Mouse (Mus musculus) cerebellum, adult 8-10 months (tissue): ENCODE data around the gene Nutf2.
"Not testable (repeated sequence)": the region's sequence is repeated elsewhere in the genome, so short reads cannot be mapped to it uniquely, and the experiment has no call there.

Experiments used
- DNase-seq: peaks from one replicate; pipeline ENCODE4 v3.0.0; 2022

Gene Nutf2

DNA sequence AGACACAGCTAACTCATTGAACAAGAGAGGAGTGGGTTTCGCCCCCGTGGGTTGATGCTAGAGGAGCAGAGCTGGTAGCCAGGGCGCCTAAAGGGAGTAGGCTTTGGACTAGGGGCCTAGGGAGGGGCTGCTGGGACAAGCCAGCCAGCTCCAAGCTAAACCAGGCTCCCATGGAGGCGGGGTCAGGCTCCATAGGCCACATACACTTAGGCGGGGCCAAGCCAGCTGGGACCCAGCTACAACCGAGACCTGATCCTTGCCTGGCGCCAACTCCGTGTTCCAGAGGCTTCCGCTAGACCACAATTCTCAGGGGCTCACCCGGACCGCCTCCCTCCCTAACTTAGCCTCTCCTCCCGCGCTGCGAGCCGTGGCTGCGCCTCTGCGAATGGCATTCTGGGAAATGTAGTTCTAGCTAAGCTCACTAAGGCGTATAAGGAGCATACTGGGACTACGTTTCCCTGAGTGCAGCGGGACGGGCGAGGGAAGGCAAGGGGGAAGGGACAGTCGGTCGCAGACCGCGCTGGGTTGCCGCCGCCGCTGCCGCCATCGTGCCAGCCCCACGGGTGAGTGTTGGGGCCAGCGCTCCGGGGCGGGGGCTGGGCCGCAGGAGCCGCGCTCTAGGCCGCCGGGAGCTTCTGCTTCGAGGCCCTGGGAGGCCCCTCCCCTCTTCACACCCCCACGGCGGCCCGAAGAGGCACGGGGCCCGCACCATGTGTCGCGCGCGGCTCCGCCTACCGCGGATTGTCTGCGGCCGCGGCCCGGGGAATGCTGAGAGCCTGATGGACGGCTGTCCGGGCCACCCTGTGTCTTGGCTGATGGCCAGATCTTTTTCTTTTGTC, at the start of gene Nutf2:
Gene Nutf2, plus strand, starts transcription at position 438 of the 839 bp plus-strand sequence.
- peak; percentile 89 for DNase-seq

DNA sequence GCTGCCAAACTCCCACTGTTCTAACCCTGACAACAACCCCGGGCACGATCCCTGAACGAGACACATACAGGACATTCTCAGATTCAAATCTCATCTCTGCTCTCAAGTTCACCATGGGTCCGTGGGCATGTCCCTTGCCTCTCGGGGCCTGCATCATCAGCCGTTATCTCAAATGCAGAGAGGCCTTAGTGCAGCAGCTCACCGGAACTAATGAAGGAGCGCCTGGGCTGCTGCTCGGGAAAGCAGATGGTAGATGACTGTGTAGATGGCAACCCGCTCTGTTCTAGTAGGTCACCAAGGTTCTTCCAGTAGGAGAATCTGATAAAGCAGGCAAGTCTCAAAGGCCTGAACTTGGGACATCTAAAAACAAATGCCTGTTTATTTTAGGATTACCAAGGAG, 49.3 kb upstream of the Nutf2 start:
- peak; percentile 38 for DNase-seq

DNA sequence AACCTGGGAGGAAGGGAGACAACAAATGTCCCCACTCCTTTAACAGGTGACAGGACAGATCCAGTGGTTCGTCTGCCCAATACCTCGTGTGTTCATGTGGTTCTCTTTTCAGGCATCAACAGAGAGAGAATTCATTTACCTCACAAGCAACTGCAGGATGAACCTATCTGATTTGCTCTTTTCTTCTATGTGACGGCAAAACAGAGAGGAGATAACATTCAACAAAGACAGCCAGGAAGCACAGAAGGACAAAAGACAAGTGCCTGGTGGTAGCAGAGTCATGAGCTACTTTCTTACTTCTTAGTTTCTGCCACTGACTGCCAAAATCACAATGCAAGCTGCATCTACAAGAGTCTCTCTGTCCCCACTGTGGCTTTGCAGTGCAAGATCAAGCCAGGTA, 48.8 kb upstream of the Nutf2 start:
- no peak for DNase-seq

DNA sequence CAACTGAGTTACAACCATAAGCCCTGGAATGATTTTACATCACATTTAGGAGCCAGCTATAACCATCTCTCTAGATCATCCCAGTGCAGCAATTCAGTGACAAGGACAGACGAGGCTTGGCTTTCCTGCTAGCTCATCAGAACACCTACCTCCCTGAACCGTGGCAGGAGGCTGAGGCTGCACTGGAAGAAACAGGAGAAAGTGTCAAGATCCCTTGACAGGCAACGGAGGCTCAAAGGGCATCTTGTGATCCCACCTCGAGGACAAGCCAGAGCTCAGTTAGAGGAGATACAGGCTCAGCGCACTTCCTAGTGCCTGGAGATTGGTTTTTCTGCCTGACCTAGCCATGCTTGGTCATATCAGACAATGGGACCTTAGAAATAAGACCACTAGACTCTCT, 47.9 kb upstream of the Nutf2 start:
- no peak for DNase-seq

DNA sequence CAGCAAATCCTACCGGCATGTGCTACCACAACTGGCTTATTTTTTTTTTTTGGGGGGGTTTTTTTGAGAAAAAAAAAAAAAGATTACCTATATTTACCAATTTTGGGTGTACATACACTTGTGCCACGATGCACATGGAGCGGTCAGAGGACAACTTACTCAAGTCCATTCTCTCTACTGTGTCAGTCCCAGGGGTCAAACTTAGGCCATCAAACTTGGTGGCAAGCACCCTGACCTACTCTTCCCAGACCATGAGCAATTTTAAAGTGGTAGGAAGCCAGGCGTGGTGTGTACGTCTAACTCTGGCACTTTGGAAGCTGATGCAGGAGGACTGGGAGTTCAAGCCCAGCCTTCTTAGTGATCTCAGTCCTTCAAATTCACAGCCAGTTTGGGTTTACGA, 47.1 kb upstream of the Nutf2 start:
- DNase-seq, result no peak

DNA sequence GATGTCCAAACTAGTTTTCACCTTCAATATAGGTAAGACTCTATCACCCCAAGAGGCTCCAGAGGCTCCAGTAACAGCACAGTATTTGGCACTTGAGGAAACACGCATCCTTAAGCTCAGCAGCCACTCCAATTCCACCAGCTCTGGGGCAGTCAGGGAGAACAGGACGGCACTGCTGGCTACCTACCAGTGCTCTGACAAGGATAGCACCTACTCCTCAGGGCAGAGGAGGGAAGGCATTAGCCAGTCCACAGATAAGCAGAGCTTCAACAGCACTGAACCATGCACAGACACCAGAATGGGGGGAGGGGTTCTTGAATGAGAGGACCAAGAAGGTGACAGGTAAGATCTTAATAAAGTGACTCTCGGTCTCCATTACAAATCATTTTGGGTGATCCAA, 40.7 kb upstream of the Nutf2 start:
- DNase-seq, result no peak

DNA sequence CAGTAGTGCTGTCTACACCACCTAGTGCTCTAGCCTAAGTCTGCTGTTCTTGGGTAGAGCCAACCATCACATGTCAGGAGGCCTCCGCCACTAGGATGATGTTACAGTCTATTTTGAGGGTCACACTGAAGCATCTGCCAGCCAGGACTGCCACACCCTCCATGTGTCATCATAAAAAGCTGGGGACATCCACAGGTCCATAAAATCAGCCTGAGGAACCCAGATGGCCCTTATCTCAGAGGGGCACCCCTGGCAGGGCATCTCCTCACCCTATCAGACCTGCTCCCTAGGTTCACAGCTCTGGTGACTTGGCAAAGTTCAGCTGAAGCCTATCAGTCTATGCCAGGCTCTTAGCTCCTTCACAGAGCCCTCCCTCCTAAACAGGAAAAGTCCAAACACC, 39.5 kb upstream of the Nutf2 start:
- no peak for DNase-seq

DNA sequence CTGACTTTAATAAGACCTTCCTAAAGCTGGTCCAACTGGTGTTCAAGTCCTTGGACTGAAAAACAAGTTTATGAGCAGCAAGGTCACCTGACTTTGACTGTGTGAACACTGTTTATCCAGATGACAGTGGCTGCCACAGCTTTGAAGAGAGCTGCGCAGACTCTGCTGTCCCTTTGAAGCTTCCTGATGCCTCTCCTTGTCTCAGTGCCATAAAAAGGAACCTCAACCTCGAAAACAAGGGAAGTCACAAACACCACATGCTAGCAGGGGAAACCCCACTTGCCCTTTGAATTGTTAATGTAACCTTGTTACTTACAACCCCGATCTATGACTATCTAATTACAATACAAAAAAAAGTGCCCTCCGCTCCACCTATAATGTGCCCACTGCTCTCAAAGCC, 34.9 kb upstream of the Nutf2 start:
- no peak for DNase-seq

DNA sequence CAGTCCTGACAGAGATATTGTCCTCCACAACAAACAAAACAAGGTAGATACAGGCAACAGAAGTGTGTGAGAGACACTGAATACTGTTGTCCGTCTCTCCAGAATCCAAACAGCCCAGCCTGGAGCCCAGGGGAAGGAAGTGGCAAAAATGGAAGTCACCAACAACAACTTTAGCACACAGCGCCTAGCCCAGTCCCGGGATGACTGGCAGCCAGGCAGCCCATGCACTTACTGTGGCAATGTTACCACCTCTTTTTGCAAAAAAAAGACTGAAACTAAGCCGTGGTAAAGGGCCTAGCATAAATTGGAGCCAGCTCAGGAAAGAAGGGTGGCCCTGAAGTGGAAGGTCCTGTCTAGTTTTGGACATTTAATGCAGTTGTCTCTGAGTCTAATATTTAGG, 34.0 kb upstream of the Nutf2 start:
- no peak for DNase-seq

DNA sequence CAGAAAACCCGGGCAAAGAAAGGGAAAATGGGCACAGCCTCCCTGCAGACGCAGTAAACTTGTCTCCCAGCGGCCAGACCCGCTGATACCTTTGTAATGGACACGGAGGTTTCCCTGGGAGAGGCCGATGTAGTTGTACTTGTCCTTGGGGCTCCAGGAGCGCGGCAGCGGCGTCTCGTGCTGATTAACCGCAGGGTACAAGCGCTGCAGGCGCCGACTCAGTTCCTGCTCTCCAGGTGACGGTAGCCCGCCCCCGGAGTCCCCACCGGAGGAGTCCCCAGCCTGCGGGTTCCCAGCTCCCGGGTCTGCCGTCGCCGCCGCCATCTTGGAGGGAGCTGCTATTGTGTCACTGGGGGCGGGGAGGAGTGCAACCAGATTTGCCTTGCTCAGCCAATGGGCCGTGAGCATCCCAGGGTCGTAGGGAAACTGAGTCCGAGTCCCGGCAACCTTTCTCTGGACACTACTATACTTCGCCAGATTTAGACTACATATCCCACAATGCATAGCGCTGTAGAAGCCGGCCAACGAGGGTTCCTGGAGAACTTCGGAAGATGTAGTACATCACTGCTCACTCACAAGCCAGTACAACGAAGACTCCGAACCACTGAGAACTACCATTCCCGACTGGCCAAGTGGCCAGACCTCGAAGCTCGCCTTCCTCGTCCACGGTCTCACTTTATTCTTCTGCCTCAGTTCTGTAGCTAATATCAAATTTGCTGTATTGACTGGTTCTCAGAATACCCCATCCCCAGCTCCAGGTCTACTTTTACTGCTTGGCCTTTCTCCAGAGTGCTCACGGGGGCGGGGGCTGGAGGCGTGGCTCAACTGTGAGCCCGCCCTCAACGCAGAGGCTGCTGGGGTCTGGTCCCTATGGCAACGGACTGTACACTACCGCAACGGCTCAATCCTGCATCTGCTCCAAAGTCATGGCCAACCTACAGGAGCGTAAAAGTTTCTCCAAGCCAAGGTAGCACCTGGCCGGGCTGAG, 33.2 kb upstream of the Nutf2 start, which contains the start of the genes Ranbp10 and Tsnaxip1:
Gene Ranbp10, minus strand, starts transcription at position 490 of the 988 bp plus-strand sequence.
Gene Tsnaxip1, plus strand, starts transcription at position 871 of the 988 bp plus-strand sequence.
- peak; percentile 95 for DNase-seq

DNA sequence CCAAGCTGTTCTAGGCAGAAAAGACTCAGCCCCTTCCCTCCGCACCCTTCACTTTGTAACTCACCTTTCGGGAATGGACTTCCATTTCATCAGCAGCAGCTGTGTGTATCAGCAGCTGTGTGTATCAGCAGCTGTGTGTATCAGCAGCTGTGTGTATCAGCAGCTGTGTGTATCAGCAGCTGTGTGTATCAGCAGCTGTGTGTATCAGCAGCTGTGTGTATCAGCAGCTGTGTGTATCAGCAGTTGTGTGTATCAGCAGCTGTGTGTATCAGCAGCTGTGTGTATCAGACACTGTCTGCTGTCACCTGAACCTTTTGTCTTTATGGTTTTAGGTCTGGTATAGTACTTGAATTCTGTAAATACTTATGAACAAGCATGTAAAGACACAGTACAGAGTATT, 26.6 kb upstream of the Nutf2 start:
- DNase-seq, result not testable (repeated sequence)

DNA sequence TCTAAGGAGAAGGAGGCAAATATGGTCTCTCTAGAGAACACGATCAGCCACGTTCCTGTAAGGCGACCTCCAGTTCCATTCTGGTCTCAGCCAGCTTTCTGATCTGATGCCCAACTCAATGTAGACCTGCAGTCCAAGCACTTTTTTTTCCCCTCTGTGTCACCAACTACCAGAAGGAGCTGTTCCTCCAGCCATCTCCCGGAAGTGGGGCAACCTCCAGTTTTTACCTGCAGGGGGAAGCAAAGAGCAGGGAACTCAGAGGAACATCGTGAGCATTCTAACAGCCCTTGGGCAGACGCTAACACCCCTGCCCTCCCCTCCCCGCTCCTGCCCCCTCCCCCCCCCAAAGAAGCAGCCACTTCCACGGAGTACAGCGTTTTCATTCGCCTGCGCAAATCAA, 25.1 kb upstream of the Nutf2 start:
- no peak for DNase-seq

DNA sequence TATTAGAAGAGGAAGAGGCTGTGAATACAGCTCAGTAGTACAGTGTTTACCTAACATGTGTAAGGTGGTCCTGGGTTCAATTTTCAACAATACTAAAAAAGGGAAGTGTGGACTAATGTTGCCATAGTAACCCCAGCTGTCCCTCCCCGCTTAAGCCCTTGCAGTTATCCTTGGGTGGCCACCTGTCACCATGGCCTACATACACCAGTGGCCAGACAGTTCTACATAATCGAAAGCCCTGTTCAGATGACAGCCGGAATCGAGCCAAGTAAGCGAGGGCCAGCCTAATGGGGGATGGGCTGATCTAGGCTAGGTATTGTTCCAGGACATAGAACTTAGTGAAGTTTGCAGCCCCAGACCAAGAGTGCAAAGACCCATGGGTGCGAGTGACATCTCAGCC, 23.4 kb upstream of the Nutf2 start:
- no peak for DNase-seq

DNA sequence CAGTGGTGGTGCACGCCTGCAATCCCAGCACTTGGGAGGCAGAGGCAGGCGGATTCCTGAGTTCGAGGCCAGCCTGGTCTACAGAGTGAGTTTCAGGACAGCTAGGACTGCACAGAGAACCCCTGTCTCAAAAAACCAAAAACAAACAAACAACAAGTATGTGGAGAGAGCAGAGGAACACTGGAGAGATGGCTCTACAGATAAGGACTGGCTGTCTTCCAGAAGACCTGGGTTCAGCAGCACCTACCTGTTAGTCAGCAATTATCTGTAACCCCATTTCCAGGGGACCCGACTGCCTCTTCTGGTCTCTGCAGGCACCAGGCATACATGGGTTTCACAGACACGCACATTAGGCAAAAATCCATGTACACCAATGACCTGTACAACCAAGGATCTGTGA, 21.2 kb upstream of the Nutf2 start:
- DNase-seq, result no peak

DNA sequence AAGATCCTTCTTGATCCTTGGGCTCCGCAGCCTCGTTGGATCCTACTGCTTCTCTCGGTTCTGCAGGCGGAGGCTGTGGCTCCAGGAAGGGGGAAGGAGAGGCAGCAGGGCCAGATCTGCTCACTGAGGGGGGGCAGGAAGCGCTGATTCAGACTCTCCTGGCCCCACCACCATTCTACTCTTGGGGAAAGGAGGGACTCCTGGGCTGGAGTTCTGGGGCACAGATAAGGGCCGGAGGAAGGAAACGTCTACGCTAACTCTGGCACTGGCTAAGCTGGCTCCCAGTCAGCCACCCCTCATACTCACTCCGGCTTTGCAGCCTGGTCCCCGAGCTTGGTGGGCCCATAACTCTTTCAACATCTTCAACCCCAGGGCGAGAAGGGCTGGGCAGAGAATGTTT, 13.7 kb upstream of the Nutf2 start:
- DNase-seq, result no peak

DNA sequence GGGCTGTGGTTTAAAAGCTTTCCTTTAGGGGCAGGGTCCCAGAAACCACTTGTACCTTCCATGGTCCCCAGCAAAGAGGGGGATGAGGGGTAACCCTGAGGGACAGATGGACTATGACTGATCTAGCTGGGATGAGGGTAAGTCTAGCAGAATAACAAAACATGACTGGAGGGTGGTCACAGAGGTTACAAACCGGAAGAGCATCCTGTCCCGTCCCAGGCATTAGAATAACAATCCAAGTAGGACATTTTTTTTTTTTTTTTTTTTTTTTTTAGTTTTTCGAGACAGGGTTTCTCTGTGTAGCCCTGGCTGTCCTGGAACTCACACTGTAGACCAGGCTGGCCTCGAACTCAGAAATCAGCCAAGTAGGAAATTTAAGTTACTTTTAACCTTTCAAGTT, 10.4 kb upstream of the Nutf2 start:
- no peak for DNase-seq

DNA sequence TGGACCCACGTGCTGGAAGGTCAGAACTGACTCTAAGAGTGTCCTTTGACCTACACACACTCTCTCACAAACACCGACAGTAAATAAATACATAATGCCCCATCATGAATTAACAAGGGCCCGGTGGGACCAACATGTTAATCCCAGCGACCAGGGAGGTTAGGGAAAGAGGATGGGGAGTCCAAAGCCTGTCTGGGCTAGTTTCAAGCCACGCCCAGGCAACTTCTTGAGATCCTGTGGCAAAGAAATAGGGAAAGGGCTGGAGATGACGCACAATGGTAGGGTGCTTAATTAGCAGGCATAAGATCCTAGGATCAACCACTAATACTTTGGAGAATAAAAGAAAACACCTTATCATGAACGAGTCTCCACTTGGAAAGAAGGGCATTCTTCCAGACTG, 9.8 kb upstream of the Nutf2 start:
- DNase-seq, result no peak

DNA sequence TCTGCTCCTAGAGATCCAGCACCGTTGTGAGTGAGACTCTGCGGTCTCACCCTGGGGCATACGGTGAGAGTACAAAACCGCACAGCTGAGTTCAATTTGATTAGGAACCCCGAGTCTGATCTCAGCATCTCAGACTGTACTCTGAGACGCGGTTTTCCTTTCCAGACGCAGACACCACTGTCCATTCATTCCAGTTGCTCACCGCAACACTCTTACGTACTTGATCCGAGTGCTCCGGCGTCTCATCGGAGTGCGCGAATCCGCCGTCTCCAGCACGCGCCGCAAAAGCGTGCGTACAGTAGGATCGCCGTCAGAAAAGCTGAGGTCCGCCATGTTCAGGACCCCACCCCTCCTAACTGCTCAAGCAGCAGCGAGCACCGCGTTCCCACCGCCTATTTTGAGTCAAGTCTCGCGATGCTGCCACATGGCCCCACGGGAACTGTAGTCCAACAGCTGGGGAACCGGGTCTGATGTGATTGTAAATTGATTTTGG, 8.7 kb upstream of the Nutf2 start:
- DNase-seq, result peak; percentile 78

DNA sequence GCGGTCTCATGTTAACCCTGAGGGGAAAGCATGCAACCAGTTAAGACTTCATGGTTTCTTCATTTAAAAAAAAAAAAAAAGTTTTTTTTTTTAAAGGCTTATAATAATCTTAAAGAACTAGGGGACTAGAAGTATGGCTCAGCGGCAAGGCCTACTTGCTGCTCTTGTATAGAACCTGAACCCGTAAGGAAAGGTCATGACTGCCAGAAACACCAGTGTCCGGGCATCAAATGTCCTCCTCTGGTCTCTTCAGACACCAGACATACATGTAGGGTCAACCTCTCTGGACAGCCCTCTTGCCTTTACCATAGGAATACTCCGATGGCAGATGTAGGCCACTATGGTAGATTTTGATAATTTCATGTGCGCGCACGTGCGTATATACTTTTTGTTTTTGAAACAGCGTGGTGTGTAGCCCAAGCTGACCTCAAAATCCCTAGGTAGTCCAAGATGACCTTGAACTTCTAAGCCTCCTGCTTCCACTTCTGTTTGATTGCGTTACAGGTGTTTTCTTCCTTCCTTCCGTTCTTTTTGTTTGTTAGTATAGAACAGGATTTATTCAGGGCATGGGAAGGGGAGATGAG, 8.1 kb upstream of the Nutf2 start:
- no peak for DNase-seq

DNA sequence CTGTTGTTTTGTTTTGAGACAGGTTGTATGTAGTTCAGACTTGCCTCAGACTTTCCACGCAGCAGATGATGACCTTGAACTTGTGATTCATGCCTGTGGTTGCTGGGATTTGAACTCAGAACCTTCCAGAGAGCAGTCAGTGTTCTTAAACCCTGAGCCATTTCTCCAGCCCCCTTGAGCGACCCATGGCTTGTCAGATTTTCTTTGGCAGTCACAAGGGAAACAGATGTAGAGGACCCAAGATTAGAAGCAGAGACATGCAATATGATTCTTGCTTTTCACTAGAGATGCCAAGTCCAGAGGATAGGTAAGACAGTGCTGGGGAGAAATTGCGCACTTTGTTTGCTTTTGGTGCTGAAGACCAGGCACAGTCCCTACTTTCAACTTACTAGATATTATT, 7.2 kb upstream of the Nutf2 start, which contains the start of gene Cenpt:
Gene Cenpt, minus strand, starts transcription at position 101 of the 400 bp plus-strand sequence.
- no peak for DNase-seq

DNA sequence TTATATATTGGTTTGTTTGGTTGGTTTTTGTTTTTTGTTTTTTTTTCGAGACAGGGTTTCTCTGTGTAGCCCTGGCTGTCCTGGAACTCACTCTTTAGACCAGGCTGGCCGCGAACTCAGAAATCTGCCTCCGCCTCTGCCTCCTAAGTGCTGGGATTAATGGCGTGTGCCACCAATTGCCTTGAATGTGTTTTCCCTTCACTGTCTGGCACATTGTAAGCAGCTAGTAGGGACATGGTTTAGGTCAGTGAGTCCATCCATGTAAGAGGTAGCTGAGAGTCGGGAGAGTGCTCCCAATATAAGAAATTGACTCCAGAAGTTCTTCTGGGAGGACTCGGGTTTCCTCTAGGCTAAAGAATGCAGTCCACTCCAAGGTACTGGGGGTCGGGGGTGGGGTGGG, 6.1 kb upstream of the Nutf2 start:
- peak; percentile 44 for DNase-seq

DNA sequence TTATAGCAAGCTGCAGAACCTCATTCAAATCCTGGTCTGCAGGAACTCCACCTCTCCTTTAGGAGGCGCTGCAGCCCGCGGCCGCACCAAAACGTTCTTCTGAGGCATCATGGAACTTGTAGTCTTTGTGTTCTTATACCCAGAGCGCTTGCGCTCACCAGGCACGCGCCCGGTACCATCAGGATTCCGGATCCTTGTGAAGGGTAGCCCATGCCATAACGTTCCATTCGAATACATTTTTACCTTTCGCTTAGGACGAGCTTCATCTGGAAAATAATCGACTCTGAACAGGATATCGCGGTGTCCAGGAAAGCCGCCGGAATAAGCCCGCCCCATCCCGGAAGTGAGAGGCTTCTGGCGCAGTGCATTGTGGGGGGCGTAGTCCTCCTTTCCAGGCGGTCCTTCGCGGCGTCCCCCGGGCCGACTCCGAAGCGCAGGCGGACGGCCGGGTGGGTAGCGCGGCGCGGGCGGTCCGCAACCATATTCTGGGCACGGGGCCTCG, 5.6 kb upstream of the Nutf2 start, which contains the start of gene Thap11:
Gene Thap11, plus strand, starts transcription at position 418 of the 502 bp plus-strand sequence.
- DNase-seq, result peak; percentile 88
